Mouse (Mus musculus) 416B (cell line): ENCODE data around the gene Inafm2.

Experiments
- DNase-seq: peaks from one replicate; pipeline ENCODE4 v3.0.0; 2011; ENCODE audit warnings: low read depth

The Inafm2 gene

GRCm38 (mm10) chr2:118756103-118756502 lies 10.5 kb downstream of the Inafm2 start:
- peak; percentile 34 for DNase-seq

DNA sequence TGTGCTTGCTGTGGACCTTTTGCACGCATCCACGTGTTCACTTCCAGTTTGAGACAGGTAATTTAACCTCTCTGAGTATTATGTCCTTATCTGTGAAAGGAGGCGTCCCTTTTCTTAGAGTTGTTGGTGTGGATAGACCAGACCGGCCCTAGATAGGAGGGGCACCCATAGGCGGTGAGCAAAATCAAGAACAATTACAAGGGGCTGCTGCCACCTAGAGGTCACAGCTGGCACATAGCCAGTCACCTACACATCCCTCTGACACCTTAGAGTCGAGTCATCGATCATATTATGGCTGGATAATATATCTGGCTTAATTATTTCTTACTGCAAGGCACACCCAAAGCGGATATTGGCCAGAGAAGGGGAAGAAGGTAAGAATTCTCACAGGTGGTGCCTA lies 14.3 kb downstream of the Inafm2 start:
- peak; percentile 83 for DNase-seq

GRCm38 (mm10) chr2:118760311-118761025 lies 14.9 kb downstream of the Inafm2 start:
- no peak for DNase-seq

- DNase-seq = peak; percentile 30
Measured at GRCm38 (mm10) chr2:118761358-118761757, 15.8 kb downstream of the Inafm2 start.

DNA sequence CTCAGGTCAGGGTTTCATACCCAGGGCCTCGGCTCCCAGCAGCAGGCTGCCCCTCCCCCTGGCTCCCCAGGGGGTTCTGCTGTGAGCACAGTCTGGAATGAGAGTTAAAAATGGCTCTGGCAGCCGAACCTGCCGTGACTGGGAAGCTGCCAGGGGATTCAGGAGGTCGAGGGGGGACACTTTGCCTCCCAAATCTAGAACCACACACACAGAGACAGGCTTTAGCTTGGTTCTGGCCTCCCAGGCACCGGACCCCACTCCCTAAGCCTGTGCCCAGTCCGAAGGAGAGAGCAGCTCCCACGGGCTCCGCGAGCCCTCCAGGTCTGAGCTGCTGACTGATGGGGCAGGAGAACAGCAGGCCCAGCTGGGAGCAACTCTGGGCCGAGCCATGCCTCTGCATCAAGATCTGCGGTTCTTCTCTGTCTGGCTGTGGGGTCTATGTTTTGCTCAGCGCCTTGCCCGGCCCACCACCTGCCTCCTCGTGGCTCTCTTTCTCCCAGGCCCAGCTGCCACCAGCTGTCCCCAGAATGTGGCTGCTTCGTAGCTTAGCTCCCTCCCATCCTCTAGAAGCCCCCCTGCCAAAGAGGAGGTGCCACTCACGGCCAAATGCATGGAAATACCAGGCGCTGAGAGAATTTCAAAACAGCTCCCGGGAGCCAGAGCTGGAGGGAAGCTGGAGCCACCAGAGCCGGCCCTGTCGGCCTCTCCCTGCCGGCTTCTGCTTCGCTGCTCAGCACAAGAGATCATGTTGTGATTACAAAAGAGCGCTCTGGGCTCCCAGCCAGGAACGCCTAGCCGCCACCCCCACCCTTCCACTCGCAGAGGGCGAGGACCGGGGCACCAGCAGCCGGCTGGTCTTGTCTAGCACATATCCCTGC lies 16.6 kb downstream of the Inafm2 start, which contains the start of gene Ccdc9b:
Gene Ccdc9b (minus strand): TSS at position 756 of the 878 bp plus-strand sequence.
- DNase-seq = peak; percentile 91

DNA sequence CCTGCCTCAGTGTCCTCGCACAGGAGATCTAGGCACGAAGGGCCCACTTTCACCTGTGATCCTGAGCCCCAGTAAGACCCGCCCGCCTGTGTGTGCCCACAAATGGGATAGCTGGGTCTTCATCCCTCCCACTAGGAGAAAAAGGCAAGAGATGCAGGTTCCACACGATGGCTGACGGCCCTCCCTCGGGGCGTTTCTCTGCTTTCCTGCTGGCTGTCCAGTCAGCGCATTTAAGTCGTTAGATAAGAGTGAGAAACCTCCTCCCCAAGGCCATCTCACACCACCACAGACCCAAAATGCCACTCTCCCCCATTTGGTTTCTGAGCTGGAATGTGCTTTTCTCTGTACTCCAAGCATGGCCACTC lies 17.2 kb downstream of the Inafm2 start:
- DNase-seq = peak; percentile 91

DNA sequence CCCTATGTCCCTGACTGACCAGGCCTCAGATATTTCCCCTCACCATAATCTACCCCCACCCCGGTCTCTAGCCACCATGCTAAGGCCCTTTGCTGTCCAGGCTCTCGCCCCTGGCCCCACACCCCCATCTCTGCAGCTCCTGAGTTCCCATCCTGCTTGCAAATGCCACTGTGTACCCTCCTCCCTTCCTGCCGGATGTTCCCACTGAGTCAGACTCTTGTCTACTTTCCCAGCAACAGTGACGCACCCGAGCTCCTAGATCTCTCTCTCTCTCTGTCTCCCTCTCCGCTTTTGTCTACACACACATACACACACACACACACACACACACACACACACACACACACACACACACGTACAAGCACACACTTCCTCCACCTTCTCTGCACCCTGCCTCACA lies 17.9 kb downstream of the Inafm2 start:
- peak; percentile 79 for DNase-seq

DNA sequence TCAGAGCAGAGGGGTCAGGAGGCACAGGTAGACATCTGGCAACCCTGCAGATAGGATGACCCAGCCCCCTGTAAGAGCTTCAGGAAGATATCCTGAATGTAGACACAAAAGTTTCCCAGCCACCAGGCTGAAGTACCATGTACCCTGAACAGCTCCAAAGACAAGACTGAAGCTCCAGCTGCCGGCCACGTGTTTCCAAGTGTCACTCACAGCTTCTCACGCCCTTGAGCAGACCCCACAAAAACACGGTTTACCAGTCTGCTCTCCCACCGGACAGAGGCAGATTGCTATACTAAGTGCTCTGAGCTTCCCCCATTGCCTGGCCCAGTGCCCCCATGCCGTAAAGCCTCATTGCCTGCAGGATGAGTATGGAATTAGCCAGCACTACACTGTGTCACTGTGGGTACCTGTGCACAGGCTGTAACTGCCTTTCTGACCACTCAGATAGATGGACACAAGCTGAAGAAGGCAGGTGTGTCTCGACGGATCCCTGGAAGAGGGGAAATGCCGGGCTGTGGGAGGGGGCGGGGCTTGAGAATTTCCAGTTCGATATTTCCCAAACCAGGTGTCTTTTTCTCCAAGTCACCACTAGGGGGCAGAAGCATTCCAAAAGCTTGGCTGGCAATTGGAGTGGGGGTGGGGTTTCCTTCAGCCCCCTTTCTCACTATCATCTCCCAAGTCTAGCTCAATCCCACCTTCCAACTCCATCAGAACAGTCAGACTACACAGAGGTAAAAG lies 18.7 kb downstream of the Inafm2 start:
- peak; percentile 49 for DNase-seq

GRCm38 (mm10) chr2:118764875-118765274 lies 19.3 kb downstream of the Inafm2 start:
- DNase-seq = no peak

- peak; percentile 87 for DNase-seq
Measured at GRCm38 (mm10) chr2:118766041-118767033, 20.8 kb downstream of the Inafm2 start.

DNA sequence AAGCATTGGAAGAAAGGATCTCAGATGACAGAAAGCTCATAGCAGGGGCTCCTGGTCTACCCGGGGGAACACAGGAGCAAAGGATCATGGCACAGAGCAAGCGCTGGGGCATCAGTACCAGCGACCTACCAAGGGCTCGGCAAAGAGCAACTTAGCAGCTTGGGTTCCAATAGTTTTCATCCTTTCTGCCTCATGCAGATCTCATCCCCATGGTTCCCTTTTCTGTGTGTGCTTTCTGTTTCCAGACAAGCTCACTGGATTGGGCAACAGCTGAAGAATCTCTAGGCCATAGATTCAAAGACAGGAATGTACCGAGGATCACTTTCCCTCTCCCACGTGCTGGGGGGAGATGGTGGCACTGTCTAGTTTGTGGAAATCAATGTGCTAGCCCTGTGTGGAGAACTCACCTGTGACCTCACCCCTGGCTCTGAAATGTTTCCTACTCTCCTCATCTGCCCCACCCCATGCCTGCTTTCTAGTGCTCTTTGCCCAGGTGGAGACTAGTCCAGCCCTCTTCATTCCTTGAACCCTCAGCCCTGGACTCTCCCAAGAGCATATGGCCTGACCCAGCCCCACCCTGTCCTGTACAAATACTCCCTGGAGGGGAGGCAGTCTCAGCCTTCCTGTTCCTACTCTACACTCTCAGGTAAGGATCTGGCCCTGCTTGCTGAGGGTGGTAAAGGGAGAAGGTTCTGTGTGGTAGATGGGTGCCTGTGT lies 26.8 kb downstream of the Inafm2 start, which contains the start of gene Phgr1:
Gene Phgr1 (plus strand): TSS at position 612 of the 717 bp plus-strand sequence.
- DNase-seq = no peak

- no peak for DNase-seq
Measured at GRCm38 (mm10) chr2:118774536-118774935, 29.0 kb downstream of the Inafm2 start.

DNA sequence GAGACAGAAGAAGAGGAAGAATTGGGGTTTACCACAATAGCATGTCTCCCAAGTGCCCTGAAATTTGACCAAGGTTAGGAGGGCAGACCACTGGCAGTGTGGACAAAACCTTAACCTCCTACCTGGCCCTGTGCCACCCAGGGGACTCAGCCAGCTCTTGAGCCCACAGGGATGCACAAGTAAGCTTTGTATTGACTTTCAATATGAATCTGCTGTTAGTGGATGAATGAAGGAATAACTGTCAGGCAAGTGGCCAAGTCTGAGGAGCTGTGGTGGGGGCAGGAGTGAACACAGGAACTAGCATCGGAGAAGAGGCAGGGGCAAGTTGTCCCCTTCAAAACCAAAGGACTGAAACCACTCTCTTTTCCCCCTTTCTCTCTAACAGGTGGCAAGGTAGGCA lies 29.8 kb downstream of the Inafm2 start:
- DNase-seq = peak; percentile 49

- DNase-seq = no peak
Measured at GRCm38 (mm10) chr2:118775846-118776245, 30.3 kb downstream of the Inafm2 start.

GRCm38 (mm10) chr2:118776295-118776694 lies 30.7 kb downstream of the Inafm2 start:
- DNase-seq = no peak

GRCm38 (mm10) chr2:118778418-118778817 lies 32.9 kb downstream of the Inafm2 start:
- DNase-seq = no peak

DNA sequence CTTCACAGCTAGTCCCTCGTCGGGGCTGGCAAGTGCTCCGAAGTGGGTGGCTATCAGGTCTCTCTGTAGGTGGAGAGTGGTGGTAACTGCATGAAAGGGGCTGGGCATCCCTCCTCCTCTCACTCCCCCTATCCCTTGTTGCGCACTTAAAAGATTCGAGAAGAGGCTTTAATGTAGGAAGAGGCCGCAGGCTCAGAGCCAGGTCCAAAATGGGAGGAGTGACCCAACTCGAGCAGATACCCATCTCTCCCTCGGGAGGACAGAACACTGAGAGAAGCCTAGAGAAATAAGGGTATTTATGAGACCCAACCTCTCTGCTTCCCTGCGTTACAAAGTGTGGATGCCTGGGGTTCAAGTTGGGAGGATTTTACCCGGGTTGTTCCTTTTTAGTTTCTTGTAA lies 33.5 kb downstream of the Inafm2 start:
- DNase-seq = no peak

GRCm38 (mm10) chr2:118779504-118780480 lies 34.2 kb downstream of the Inafm2 start, which contains the start of gene Disp2:
Disp2 (plus strand) TSS chr2:118779719.
- DNase-seq = peak; percentile 14

- no peak for DNase-seq
Measured at GRCm38 (mm10) chr2:118781115-118781514, 35.6 kb downstream of the Inafm2 start.
